Mouse (Mus musculus): ENCODE results near the gene Mettl7a2. TPM values are rescaled to one million over a fixed set of nuclear protein-coding genes. Genes with fewer than 3 reads are reported as not detected.
"Not testable (repeated sequence)": the region's sequence is repeated elsewhere in the genome, so short reads cannot be mapped to it uniquely, and the experiment has no call there.

Mettl7a2 gene
- polyA plus RNA-seq, 2 experiments: 0.08 TPM; not detected in 1

DNA sequence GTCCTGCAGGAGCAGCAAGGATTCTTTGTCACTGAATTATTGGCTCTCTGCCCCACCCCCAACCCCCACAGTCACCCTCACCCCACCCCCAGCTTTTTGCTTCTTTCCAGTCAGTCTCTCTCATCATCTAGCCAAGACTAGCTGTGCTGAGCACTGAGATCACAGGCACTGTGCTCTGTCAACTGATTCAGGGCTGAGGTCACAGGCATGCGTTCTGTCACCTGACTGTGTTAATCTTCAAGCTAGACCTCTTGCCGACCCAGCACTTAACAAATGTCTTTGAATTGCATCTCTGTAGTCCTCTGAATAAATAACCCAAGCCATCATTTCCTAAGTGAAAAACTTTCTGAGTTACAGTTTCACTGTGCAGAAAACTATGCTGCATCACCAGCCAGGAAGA lies 3.5 kb upstream of the Mettl7a2 start:
- Histone ChIP-seq H3K4me2 (replicated peaks; ENCODE audit: low read depth, low read length, severe bottlenecking) (no peak overlapping the region), H3K4me3 (replicated peaks; ENCODE audit: low read length) (no peak overlapping the region), H3K4me1 (ENCODE audit: control insufficient read depth, insufficient read depth, low read length) (peaks cover 10% of the 10 kb centered on the region), H3K9me3 (ENCODE audit: control insufficient read depth, low read length) (no peaks in the 10 kb centered on the region), H3K27me3 (ENCODE audit: control insufficient read depth, insufficient read depth, low read length) (no peaks in the 10 kb centered on the region), H3K36me3 (ENCODE audit: control insufficient read depth, insufficient read depth, low read length) (no peaks in the 10 kb centered on the region), H3K9ac (ENCODE audit: low read depth, low read length, severe bottlenecking) (no peak overlapping the region), H3K27ac (replicated peaks; ENCODE audit: low read depth, low read length) (no peak overlapping the region)
- no peak for TF ChIP-seq POLR2A (IDR thresholded peaks at IDR 0.05; ENCODE audit: borderline replicate concordance, extremely low read depth, insufficient read depth, insufficient read length)
- DNase-seq (ENCODE audit: low spot score): no peak
- no peak for ATAC-seq (ENCODE audit: low FRiP score, low read depth)
- 32% methylated on average over 2 of the region's 2 CpGs for WGBS

DNA sequence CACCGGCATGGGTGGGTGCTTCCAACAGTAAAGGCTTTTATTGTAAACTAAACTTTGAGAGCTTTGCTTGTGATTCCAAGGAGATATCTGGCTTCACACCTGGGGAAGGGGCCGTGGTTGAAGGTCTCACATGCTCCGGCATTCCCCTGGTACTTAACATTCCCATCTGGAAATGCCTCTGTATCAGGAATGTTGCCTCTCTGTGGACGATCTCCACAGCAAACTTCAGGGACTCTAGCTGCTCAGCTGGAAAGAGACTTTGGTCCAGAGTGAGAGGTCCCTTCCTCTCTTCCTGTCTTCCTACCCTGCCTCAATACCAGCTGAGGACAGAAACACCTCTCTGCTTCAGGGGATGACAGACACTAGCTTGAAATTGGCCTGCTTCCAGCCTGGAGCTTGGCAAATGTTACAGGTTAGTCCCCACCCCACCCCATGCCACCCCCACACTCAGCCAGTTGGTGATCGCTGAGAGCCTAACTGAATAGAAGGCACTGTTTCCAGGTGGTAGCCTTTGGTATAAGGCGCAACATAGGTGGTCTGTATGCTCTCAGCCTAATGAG lies 1.4 kb upstream of the Mettl7a2 start:
- Histone ChIP-seq H3K4me1 (ENCODE audit: control insufficient read depth, insufficient read depth, low read length) (peaks cover 10% of the 10 kb centered on the region), H3K27me3 (ENCODE audit: control insufficient read depth, insufficient read depth, low read length) (no peaks in the 10 kb centered on the region), H3K36me3 (ENCODE audit: control insufficient read depth, insufficient read depth, low read length) (no peaks in the 10 kb centered on the region), H3K9ac (ENCODE audit: low read depth, low read length, severe bottlenecking) (no peak overlapping the region), H3K27ac (replicated peaks; ENCODE audit: low read depth, low read length) (no peak overlapping the region), H3K4me3 (replicated peaks; ENCODE audit: low read length) (no peak overlapping the region), H3K4me2 (replicated peaks; ENCODE audit: low read depth, low read length, severe bottlenecking) (no peak overlapping the region), H3K9me3 (ENCODE audit: control insufficient read depth, low read length) (no peaks in the 10 kb centered on the region)
- TF ChIP-seq POLR2A (IDR thresholded peaks at IDR 0.05; ENCODE audit: borderline replicate concordance, extremely low read depth, insufficient read depth, insufficient read length): no peak
- ATAC-seq (ENCODE audit: low FRiP score, low read depth): no peak
- 40% methylated on average over 6 of the region's 6 CpGs for WGBS
- DNase-seq (ENCODE audit: low spot score): peak; percentile 10

DNA sequence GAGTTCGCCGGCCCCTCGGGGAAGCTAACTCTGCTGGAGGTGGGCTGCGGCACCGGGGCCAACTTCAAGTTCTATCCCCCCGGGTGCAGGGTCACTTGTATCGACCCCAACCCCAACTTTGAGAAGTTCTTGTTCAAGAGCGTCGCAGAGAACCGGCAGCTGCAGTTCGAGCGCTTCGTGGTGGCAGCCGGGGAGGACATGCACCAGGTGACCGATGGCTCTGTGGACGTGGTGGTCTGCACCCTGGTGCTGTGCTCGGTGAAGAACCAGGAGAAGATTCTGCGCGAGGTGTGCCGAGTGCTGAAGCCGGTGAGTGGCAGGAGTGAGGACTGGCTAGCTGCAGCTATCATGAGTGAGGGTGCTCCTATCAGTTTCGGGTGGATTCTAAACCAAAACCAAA lies 399 bp downstream of the Mettl7a2 start:
- not testable (repeated sequence) for DNase-seq (ENCODE audit: low spot score); H3K4me2 ChIP-seq (replicated peaks; ENCODE audit: low read depth, low read length, severe bottlenecking); ATAC-seq (ENCODE audit: low FRiP score, low read depth); H3K36me3 ChIP-seq (ENCODE audit: control insufficient read depth, insufficient read depth, low read length); H3K9ac ChIP-seq (ENCODE audit: low read depth, low read length, severe bottlenecking); H3K27ac ChIP-seq (replicated peaks; ENCODE audit: low read depth, low read length); H3K27me3 ChIP-seq (ENCODE audit: control insufficient read depth, insufficient read depth, low read length); H3K9me3 ChIP-seq (ENCODE audit: control insufficient read depth, low read length); H3K4me3 ChIP-seq (replicated peaks; ENCODE audit: low read length)
- WGBS: 91% methylated on average over 7 of the region's 22 CpGs
- peaks cover 10% of the 10 kb centered on the region for H3K4me1 ChIP-seq (ENCODE audit: control insufficient read depth, insufficient read depth, low read length)

DNA sequence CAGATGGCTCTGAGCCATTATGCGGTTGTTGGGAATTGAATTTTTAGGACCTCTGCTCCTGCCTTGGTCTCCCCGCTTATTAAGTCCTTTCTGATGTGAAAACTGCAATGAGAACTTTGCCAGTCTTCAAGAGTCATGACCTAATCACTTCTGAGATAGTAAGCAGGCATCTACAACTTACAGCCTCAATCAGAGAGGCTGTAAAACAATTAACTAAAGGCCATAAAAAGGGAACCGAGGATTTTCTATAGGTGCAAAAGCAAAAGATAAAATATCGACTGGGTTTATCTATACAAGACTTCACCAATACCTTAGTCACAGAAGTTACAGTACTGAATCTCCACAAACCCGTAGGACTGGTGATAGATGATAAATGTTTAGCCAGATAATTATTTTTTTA lies 2.9 kb downstream of the Mettl7a2 start:
- WGBS: 41% methylated on average over 5 of the region's 5 CpGs
- H3K9me3 ChIP-seq (ENCODE audit: control insufficient read depth, low read length): no peaks in the 10 kb centered on the region
- TF ChIP-seq POLR2A (IDR thresholded peaks at IDR 0.05; ENCODE audit: borderline replicate concordance, extremely low read depth, insufficient read depth, insufficient read length): no peak
- H3K27ac ChIP-seq (replicated peaks; ENCODE audit: low read depth, low read length): no peak overlapping the region
- ATAC-seq (ENCODE audit: low FRiP score, low read depth) (no peak), DNase-seq (ENCODE audit: low spot score) (no peak)
- H3K4me2 ChIP-seq (replicated peaks; ENCODE audit: low read depth, low read length, severe bottlenecking): no peak overlapping the region
- peaks cover 10% of the 10 kb centered on the region for H3K4me1 ChIP-seq (ENCODE audit: control insufficient read depth, insufficient read depth, low read length)
- H3K4me3 ChIP-seq (replicated peaks; ENCODE audit: low read length): no peak overlapping the region
- H3K27me3 ChIP-seq (ENCODE audit: control insufficient read depth, insufficient read depth, low read length): no peaks in the 10 kb centered on the region
- H3K9ac ChIP-seq (ENCODE audit: low read depth, low read length, severe bottlenecking): no peak overlapping the region
- no peaks in the 10 kb centered on the region for H3K36me3 ChIP-seq (ENCODE audit: control insufficient read depth, insufficient read depth, low read length)

DNA sequence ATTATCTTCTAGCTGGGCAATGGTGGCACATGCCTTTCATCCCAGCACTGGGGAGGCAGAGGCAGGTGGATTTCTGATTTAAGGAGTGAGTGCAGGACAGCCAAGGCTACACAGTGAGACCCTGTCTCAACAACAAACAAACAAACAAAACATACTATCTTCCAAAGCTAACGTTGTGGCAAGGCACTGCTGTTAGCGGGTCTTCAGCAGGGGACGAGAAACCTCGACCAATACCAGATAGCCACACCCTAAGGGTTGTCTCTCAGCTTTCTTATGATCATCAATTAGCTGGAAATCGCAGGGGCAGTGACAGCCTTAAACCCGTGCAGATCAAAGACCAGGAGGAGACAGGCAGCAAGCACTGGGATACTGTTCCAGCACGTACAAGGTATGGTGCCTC lies 11.2 kb downstream of the Mettl7a2 start, which contains the start of gene Higd1c:
Gene Higd1c, plus strand, starts transcription at position 301 of the 400 bp plus-strand sequence.
- Histone ChIP-seq H3K9me3 (ENCODE audit: control insufficient read depth, low read length) (no peaks in the 10 kb centered on the region), H3K4me2 (replicated peaks; ENCODE audit: low read depth, low read length, severe bottlenecking) (no peak within 1 kb of the TSS), H3K27ac (replicated peaks; ENCODE audit: low read depth, low read length) (no peak within 1 kb of the TSS), H3K9ac (ENCODE audit: low read depth, low read length, severe bottlenecking) (no peak within 1 kb of the TSS), H3K36me3 (ENCODE audit: control insufficient read depth, insufficient read depth, low read length) (no peaks in the 10 kb centered on the region), H3K27me3 (ENCODE audit: control insufficient read depth, insufficient read depth, low read length) (no peaks in the 10 kb centered on the region), H3K4me3 (replicated peaks; ENCODE audit: low read length) (no peak within 1 kb of the TSS), H3K4me1 (ENCODE audit: control insufficient read depth, insufficient read depth, low read length) (no peaks in the 10 kb centered on the region)
- no peak for ATAC-seq (ENCODE audit: low FRiP score, low read depth)
- TF ChIP-seq POLR2A (IDR thresholded peaks at IDR 0.05; ENCODE audit: borderline replicate concordance, extremely low read depth, insufficient read depth, insufficient read length): no peak
- DNase-seq (ENCODE audit: low spot score): no peak
- WGBS: 52% methylated on average over 7 of the region's 7 CpGs

DNA sequence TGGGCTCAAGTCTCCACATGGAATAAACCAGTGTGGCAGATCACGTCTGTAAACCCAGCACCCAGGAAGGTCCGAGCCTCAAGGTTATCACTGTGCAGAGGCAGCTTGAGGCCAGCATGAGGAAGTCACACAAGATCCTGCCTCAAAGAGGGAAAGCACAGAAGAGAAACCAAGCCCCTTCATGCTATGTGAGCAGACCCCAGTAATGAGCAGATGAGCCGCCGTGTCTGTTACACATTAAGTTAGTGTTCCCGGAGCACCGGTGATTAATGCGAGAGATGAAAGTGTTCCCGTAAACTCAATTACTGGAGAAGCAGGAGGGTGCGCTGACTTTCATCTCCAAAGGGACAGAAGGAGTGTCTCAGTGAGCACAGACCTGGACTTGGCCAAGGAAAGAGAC lies 13.0 kb downstream of the Mettl7a2 start:
- ATAC-seq (ENCODE audit: low FRiP score, low read depth); H3K9me3 ChIP-seq (ENCODE audit: control insufficient read depth, low read length); H3K4me3 ChIP-seq (replicated peaks; ENCODE audit: low read length); H3K4me2 ChIP-seq (replicated peaks; ENCODE audit: low read depth, low read length, severe bottlenecking); H3K27me3 ChIP-seq (ENCODE audit: control insufficient read depth, insufficient read depth, low read length); H3K9ac ChIP-seq (ENCODE audit: low read depth, low read length, severe bottlenecking); H3K36me3 ChIP-seq (ENCODE audit: control insufficient read depth, insufficient read depth, low read length); H3K27ac ChIP-seq (replicated peaks; ENCODE audit: low read depth, low read length); H3K4me1 ChIP-seq (ENCODE audit: control insufficient read depth, insufficient read depth, low read length); DNase-seq (ENCODE audit: low spot score): not testable (repeated sequence)
- 25% methylated on average over 8 of the region's 9 CpGs for WGBS
